Mouse (Mus musculus) brain, embryonic 18.5 days (tissue): ENCODE results near the gene Pofut2.

ENCODE experiments used
- DNase-seq: peaks from one replicate; pipeline ENCODE4 v3.0.0-alpha.2; 2012; ENCODE audit warnings: low read depth, low spot score

Pofut2 gene

DNA sequence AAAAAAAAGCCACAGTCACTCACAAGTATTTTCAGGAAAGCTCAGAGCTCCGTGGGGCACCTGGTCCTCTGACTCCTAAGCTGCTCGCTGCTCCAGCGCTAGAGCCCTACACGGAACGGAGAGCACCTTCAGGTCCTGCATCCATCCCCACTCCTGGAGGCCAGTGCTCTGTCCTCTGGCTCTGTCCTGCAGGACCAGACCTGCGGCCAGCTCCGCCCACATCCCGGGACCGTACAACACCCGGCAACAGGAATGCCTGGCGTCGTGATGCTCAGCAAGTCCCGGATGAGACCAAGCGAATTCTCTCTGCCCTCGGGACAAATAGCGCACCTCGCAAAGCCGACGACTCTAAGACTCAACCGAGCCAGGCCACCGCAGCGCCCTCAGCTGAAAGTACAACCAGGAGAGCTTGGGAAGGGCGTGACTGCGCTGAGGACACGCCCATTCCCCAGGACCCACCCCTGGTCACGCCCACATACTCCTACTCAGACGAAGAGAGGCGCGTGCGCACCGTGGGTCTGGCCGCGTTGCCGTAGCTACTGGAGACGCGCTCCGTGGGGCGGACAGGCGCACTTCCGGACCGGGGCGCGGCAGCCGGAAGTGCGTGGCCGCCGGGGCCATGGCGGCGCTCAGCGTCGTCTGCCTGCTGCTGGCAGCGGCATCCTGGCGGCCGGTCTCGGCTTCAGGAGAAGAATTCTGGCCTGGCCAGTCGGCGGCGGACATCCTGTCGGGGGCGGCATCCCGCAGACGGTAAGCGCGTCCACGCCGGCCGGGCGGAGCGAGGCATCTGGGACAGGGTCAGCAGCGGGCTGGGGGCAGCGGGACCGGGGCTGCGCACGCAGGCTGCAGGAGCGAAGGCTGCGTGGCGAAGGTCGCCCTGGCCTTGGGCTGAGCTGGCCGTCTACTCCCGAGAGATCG, at the start of gene Pofut2:
Gene Pofut2 (plus strand): TSS at position 515 of the 918 bp plus-strand sequence.
- peak; percentile 93 for DNase-seq

DNA sequence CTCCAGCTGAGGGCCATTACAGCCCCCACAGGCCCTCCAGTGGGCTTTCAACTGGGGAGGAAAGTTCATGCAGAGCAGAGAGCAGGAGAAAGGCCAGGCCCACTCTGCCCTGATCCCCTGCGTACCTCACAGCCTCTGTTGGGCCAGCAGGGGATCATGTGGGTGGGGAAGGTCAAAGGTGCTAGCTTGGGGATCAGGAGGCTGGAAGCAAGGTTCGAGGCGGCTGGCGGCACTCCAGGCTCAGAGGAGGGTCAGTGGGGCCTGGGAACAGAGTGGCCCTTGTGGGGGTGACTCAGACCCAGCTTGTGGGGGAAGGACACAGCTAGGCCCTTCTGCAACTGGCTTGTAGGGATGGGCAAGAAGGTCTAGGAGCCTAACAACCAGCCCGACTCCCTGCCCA, 49.8 kb upstream of the Pofut2 start:
- no peak for DNase-seq

DNA sequence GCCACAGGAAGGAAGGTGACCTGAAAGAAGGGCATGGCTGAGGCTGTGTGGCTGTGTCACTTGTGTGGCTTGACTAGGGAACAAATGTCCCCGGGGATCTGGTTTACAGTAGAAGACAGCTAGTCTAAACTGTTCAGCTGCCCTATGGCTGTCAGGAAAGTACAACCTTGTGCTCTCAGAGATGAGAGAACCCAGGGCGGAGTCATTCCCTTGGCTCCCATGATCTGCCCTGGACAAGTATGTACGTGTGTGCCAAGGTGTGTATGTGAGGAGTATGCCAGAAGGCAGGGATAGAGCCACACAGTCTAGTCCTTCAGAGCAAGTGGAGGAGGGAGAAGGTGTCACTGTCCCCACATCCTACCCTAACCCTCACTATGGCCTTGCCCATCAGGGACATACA, 48.4 kb upstream of the Pofut2 start:
- no peak for DNase-seq

DNA sequence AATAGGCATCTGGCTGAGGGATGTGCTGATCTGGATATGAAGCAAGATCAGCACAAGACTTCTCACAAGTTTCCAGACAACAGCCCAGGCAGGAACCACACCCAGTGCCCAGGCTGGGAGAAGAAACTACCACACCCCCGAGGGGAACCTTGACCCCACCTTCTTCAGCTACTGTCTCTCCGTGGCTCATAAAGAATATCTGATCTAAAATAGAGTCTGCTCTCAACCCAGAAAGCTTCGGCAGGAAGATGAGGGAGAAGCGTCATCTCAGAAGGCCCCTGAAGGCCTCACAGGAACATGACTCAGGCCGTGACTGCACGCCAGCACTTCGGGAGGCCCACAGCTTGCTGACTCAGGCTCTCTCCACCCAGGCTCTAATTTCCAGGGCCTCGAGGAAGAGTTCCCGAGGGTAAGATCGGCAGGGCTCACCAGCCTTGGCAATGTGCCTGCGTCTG, 47.9 kb upstream of the Pofut2 start:
- DNase-seq, result no peak

DNA sequence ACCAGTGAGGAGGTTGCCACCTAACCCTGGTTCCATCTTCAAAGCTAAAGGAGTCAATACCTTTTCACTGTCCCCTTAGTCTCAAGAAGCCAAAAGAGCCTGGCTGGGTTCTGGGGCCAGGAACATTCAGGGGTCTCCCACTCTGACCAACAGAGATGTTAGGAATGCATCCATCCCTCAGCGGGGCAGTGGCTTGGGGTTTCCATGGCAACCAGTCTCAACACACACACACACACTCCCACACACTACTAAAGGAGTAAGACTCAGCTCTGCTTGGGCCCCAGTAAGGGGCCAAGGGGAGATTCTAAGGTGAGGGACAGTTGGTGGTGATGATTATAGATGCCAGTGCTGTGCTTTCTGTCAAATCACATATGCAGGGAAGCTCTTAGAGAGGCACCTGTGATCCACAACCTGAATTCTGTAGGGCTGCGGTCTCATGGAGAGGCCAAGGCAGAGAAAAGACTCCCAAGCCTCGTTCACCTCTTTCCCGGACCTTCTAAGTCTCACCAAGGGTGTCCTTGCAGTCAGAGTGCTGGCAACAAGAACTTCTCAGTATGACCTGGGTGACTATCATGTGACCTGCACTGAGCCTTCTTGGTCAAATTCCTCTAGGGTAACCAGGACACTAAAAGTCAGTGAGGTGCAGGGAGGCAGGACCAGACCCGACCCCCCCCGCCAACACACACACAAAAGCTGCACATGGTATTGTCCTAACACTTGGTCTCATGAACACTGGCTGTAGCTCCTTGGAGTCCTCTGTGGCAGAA, 46.5 kb upstream of the Pofut2 start:
- no peak for DNase-seq

DNA sequence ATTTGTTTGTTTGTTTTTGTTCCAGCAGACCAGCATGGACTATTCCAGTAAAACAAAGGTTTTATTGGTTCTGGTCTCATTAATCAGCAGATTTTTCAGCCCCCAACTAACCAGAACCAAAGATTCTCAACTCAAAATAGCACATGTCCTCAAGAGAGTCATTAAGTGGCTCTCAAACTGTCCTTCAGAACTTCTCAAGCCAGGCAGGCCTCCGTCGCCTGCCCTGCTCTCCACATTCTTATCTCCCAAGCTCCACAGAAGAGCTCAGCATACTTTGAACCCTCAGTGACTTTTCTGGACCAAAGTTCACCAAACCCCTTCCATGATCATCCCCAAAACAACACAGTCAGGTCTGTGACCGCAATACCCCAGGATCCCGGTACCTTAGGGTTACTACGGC, 45.5 kb upstream of the Pofut2 start:
- no peak for DNase-seq

DNA sequence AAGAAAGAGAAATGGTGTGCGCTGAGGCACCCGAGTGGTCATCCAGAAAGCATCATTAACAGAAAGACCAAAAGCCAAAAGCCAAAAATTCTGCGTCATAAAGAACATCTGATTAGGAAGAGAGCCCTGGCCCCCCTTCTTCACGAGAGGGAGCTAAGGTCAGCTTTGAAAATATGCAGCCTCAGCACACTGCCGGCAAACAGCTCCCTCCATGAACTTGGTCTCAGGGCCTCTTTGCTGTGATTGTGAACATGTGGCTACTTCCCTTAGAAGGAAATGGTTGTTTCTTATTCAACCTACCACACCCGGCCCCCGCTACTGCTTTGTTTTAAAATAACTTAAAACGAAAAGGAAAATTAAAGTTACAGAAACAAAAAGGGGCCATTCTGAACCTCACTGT, 44.4 kb upstream of the Pofut2 start:
- DNase-seq, result no peak

DNA sequence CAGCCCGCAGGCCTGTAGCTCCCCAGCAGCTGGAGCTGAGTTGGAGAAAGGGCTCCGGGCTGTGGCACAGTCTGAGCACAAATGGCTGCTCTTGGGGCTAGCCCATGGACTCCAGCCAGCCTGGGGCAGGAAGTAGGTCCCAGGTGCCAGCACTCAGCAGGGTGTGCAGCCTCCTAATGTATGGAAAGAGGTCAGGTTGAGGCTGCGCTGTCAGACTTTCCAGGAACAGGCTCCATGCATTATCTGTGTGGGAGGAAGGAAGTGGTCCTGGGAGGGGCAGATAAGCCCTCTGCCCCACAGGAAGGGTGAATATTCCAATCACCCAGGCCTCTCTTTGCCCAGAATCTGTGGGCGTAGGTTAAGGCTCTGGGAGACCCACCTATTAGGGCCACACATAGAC, 43.4 kb upstream of the Pofut2 start:
- no peak for DNase-seq

DNA sequence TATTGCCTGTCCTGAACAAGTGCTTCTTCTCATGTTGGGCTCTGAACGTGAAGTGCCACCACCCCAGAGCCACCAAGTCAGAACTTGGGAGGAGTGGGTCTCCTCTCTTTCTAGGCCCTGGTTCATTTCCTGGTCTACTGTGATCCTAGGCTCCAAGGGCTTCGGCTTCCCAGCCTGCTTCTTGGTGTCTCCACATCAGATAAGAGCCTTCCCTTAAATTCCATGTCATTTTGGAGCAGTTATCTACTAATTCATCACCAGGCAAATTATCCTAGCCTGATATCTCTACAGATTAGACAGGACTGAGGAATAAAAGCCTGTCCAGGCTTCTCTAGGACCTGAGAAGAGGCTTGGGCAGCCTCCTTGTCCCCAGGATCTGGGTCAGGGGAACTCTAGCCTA, 42.7 kb upstream of the Pofut2 start:
- no peak for DNase-seq

DNA sequence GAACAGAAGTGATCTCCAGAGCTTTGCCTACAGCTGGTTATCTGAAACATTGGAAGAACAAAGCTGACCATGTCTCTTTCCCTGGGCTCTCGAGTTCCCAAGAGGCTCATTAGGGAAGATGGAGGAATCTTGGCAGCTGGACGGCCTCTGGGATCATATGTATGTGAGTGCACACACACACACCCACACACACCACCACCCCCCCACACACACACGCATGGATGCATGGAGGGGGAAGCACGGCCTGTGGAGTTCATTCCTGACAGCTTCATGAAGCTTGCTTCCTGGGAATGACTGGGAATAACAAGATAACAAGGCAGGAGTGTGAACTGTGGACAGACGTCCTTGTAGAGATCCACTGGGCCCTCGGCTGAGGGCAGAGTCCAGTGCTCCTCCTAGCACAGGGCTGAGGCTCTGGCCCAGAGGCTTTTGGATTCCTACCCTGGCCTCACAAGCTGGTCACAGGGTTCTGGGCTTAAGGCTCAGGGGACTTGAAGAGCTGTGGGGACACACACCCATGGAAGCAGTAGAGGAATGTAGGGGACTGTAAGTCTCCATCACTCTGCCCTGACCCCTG, 41.8 kb upstream of the Pofut2 start:
- no peak for DNase-seq

DNA sequence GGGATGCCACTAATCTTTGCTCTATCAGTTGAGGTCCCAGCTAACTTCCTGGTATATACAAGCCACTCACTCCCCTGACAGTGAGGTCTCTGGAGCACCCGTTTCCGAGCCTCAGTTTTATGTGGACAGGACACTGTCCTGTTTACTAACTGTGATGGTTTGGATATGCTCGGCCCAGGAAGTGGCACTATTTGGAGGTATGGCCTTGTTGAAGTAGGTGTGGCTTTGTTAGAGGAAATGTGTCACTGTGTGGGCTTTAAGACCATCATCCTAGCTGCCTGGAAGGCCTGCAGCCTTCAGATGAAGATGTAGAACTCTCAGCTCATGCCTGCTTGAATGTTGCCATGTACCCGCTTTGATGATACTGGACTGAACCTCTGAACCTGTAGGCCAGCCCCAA, 41.0 kb upstream of the Pofut2 start:
- no peak for DNase-seq

DNA sequence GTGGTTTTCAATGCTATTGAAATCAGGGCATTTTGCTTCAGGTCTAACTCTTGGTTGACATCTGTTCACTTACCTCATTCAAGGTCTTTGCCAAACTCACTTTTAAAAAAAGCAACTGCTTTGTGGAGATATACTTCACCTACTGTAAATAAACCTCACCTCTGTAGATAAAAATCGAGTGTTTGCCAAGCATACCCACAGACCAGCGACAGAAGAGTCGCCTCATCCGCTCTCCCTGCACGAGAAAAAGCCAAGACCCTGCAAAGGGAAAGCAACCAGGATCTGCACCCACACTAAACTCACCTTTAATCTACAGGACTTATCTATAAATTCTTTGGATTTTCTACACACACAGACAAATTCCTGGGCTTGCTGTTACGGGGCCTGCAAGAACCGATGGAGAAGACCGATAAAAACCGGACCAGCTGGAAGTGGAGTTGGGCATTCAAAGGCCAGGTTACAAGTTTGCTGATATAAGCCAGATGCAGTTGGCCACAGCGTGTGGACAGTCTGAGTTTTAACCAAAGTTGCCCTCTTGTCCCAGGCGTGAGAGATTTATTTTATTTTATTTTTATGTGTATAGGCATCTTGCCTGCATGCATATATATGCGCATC, 39.5 kb upstream of the Pofut2 start:
- no peak for DNase-seq

DNA sequence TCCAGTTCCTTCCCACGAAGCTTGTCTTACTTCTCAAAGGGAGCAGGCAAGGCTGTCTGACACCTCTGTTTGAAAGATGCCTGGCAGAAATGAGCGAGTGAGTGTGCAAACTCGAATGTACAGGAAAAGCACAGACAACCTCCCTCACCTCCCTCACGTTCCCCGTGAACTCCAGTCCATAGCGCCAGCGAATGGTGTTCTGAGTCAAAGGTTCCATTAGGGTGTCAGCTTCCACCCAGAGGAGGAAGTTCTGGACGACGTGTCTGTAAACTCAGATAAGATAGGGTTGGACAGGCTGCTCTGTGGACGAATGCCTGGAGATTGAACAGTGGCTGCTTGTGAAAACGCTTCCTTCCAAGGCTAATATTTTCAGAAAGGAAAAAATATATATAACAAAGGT, 37.9 kb upstream of the Pofut2 start:
- DNase-seq, result no peak

DNA sequence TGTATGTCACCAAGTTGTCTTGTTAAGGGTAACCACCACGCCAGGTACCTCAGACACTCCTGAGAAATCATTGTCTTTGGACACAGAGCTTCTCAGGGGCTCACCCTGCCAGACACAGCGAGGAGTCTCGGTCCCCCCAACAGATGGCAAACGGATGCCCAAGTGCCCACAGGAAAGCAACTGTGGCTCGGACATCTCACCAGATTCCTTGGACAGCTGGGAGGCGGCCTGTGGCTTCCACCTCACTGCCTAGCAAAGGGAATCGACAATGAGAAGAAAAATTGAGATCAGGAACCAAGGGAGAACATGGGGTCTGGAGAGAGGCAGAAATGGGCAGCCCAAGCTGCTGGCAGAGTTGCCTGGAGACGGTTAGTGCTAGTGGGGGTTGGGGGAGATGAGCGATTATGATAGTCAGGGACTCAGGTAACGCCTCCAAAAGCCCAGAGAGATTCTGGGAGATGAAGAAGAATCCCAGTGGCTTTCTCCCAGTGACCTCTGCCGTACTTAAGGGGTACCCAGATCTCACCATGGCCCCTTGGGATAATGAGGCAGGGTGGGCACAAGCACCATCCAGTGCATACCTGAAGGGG, 36.0 kb upstream of the Pofut2 start:
- DNase-seq, result no peak

DNA sequence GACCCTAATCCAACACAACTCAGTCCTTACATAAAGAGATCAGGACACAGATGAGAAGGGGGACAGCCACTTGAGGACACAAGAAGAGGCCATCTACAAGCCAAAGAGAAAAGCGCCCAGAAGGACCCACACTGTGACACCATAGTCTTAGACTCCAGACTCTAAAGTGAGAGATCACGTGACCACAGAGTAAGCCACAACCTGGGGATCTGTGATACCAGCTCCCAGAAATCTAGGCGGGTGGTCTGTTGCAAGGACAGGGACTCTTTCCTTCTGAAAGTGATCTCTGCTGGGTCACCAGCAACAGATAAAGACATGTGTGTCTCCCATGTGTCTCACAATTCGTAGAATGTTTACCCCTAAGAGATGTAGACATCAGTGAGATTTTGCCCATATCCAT, 34.6 kb upstream of the Pofut2 start:
- no peak for DNase-seq

DNA sequence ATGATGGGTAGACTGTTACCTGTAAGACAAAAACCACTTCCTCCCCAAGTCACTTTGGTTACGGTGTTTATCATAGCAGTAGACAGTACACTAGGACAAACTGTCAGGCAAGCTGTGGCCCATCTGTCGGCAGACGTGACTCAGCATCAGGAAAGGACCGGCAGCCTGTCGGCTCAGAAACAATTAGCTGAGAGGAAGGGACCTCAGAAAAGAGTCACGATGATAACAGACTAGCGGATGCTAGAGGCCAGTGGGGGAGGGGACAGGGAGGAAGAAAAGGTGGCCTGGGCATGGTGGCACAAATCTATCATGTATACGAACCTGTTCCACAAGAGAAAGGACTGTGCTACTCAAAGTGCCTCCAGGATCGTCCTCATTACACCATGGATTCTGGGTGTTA, 33.6 kb upstream of the Pofut2 start:
- DNase-seq, result no peak

DNA sequence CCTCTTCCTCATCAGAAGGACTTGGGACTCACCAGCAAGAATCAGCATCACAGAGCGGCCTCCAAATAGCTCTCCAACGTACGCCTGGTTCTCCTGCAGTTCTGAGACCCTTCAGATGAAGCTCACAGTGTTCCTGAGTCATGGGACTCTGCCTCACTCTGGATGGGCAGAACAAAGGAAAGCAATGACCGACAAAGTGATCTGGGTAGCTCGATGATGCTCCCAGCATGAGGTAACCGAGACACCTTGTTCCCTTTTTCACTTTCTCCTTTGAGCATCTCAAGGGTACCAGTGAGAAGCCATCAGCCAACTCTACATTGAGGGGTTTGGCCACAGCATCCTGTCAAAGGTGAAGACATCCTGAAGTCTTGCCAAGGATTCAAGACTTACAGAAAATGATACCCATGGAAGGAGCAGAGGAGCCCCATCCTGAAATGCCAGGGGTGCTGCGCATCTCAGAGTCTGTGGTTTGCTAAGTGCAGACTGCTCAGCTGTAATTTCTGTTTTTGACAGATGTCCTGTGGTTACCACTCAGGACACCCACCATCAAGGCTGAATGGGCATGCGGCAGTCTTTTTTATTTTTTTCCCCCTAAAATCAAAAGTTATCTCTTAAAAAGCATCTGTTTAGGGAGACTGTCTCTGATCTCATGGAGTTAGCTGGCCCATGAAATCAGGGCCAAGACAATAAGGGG, 32.9 kb upstream of the Pofut2 start:
- DNase-seq, result no peak

DNA sequence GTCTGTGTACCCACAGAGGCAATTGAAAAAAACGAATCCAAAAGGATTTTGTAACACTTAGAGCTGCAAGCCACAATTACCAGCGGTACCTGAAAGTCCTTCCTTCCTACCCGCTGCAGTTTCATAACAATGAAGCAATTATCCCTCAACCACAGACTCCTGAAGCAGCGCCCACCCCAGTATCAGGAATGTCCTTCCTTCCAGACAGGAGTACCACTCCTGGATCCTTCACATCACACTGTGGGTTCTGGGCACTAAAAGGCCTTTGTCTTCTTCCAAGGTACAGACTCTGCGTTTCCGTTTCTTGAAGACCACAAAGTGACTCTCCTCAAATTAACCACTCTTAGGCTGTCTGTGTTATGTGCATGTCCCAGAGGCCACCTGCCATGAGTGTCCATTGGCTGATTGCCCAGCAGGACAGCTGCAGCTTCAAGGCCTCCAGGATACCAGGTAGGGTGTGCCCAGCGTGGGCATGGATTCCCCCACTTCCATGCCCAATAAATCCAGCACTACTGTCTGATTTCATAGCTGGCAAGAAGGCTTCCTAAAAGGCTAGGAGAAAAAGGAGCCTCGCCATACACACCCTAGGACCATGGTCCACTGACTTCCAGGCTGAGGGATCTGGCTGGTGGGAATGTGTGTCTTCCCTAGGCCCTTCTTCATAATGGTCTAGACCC, 32.2 kb upstream of the Pofut2 start:
- DNase-seq, result no peak

DNA sequence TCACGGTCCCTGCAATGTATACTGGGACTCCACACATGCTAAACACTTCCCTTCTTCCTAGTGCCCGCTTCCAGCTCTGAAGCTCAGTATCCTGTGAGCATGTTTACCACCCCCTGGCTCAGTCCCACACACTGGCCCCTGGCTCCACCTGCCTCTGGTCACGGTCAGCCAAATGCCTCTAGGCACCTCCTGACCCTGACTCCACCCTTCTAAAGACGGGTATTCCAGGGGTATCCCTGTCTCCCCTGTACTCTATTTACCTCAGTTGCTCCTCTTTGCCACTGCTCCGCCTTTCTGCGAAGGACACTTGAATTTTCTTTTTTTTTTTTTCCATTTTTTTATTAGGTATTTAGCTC, 31.7 kb upstream of the Pofut2 start:
- no peak for DNase-seq
